Mouse (Mus musculus) neural tube, embryonic 10.5 days (tissue): ENCODE measurements around the gene Wdr66.

Experiments
- DNase-seq: peaks from one replicate; pipeline ENCODE4 v3.0.0-alpha.2; 2017; ENCODE audit warnings: low spot score; ENCODE audit errors: extremely low spot score

The Wdr66 gene

DNA sequence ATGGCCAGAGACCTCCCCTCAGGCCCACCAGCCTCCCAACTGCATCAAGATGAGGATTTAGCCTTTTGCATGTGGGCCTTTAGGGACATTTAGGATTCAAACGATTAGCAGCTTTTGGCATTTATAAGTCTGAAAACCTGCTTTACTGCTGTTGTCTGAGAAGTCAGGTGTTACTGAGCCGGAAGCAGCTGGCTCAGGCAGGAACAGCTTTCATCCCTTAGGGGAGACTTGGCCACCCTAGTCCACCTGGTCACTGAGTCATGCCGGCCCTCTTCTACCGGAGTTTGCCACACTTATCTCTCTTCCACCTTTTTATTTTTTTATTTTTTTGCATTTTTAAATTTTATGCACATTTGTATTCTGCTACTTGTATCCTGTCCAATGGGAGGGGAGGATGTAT lies 105.4 kb downstream of the Wdr66 start:
- no peak for DNase-seq

DNA sequence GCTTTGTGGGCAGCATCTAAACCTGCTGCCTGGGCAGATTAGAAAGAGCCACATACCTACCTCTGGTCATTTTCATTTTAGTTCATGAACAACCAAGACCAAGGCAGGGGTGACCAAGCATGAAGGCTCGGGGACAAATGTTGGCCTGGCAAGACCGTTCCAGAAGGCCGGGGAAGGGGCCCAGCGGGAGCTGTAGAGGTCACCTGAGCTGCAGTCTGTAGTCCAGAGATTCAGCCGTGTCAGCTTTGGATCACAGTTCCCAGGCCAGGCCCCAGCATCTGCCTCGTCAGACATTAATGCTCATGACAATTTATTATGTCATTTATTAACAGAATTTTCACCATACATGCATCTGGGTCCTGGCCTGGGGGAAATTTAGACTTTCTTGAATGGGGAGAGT lies 107.5 kb downstream of the Wdr66 start:
- no peak for DNase-seq

GRCm38 (mm10) chr5:123362911-123363310 lies 111.0 kb downstream of the Wdr66 start:
- no peak for DNase-seq

DNA sequence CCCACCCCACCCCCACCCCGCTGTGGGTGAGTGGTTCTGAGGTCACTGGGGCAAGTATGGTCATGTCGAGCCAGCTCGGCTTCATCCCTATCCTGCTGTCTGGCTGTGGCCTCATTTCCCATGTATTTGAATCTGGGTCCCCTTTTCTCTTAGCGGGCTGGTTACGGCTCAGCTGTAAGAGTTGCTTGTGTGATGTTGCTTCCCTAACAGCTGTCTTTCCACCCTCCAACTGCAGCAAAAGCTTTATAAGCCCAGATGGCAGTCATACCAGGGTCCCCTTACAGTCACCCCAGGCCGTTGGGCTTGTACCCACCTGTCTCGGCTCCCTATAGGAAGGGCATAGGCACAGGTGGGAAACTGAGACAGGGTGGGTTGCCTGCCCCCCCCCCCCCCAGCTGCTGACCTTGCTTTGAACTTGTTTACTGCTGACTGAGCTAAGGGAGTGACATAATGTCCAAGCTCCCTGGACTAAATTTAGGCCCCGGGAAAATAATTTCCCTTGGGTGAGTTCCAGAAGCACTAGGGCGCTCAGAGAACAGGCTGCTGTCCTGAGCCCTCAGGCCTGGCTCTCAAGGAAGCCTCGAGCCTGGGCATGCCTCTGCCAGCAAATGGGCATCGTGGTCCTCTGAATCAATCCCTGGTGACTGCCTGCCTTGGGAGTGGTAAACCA lies 112.5 kb downstream of the Wdr66 start:
- DNase-seq, result no peak

GRCm38 (mm10) chr5:123368869-123369488 lies 117.1 kb downstream of the Wdr66 start:
- DNase-seq, result peak; percentile 58

DNA sequence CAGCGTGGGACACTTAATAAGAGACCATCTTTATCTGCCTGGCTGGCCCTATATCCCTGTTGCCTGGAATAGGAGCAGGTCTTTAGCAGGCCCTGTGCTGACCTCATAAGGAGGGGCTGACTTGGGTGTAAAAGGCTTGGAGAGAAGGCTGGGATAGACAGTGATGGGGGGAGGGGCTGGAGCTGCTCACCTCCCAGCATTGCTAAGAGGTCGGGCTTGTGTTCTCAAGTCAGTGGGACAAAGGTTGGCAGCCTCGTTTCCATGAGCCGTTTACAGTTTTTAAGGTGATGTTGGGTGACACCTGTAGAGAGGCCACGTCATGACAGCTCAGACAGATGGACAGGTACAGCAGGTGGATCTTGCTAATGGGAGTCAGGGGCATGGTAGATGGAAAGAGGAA lies 118.1 kb downstream of the Wdr66 start:
- no peak for DNase-seq

- DNase-seq, result no peak
Observed at GRCm38 (mm10) chr5:123375262-123375661, 123.4 kb downstream of the Wdr66 start.

DNA sequence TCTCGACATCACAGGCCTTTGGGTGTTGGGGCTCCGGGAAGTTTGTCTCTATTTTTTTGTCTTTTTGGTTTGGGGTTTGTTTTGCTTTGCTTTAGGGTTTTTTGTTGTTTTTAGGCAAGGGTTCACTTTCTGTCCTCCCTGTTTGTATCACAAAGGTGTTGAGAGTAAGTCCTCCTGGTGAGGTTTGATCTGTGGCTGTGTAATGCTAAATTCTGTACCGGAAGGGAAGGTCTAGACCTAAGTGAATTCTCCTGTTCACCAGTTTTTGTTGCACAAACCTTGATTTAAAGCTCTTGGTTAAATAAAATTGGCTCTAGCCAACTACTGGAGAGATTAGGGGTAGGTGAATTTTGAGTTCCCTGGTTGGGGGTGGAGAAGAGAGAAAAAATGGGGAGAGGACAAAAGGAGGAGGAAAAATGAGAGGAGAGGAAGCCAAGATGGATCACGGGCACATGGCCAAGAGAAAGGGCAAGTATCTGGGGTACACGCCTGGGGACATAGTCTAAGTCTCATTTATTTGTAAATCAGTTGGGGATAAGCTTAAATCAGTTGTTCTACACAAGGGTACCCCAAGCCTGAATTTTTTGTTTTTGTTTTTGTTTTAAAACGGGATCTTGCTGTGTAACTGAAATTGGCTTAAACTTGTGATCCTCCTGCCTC lies 124.0 kb downstream of the Wdr66 start:
- no peak for DNase-seq

GRCm38 (mm10) chr5:123376569-123376968 lies 124.7 kb downstream of the Wdr66 start:
- no peak for DNase-seq
